Mouse (Mus musculus): ENCODE data around the gene Cc2d1a. TPM values are rescaled to one million over a fixed set of nuclear protein-coding genes. Genes with fewer than 3 reads are reported as not detected.
A peak's percentile ranks its signal among the peaks of the same experiment; 100 is the strongest.

Cc2d1a gene
- polyA plus RNA-seq, 1 experiment, result 18.5 TPM

- no peak for DNase-seq (ENCODE audit: low spot score)
Observed at GRCm38 (mm10) chr8:84177405-84177804, 29.7 kb upstream of the Cc2d1a start.

- DNase-seq (ENCODE audit: low spot score), result no peak
Observed at GRCm38 (mm10) chr8:84176560-84176959, 28.8 kb upstream of the Cc2d1a start.

GRCm38 (mm10) chr8:84173861-84174260 lies 26.1 kb upstream of the Cc2d1a start:
- DNase-seq (ENCODE audit: low spot score), result no peak

- DNase-seq (ENCODE audit: low spot score), result no peak
Observed at GRCm38 (mm10) chr8:84170096-84170495, 22.4 kb upstream of the Cc2d1a start.

GRCm38 (mm10) chr8:84167696-84168095 lies 20.0 kb upstream of the Cc2d1a start:
- DNase-seq (ENCODE audit: low spot score), result no peak

GRCm38 (mm10) chr8:84157620-84158019 lies 9.9 kb upstream of the Cc2d1a start:
- DNase-seq (ENCODE audit: low spot score), result no peak

- no peak for DNase-seq (ENCODE audit: low spot score)
Observed at GRCm38 (mm10) chr8:84149181-84149580, 1.4 kb upstream of the Cc2d1a start.

- no peak for DNase-seq (ENCODE audit: low spot score)
Observed at GRCm38 (mm10) chr8:84148531-84148850, 755 bp upstream of the Cc2d1a start.

- DNase-seq (ENCODE audit: low spot score), result peak; percentile 43
Observed at GRCm38 (mm10) chr8:84147324-84147766, 391 bp downstream of the Cc2d1a start.

- no peak for DNase-seq (ENCODE audit: low spot score)
Observed at GRCm38 (mm10) chr8:84144636-84145245, 3.0 kb downstream of the Cc2d1a start.

- DNase-seq (ENCODE audit: low spot score), result no peak
Observed at GRCm38 (mm10) chr8:84140838-84141237, 6.9 kb downstream of the Cc2d1a start.

GRCm38 (mm10) chr8:84137848-84138247 lies 9.9 kb downstream of the Cc2d1a start:
- DNase-seq (ENCODE audit: low spot score), result no peak

GRCm38 (mm10) chr8:84132225-84132624 lies 15.5 kb downstream of the Cc2d1a start:
- DNase-seq (ENCODE audit: low spot score), result no peak

- DNase-seq (ENCODE audit: low spot score), result no peak
Observed at GRCm38 (mm10) chr8:84130806-84131205, 16.9 kb downstream of the Cc2d1a start.

GRCm38 (mm10) chr8:84128277-84128676 lies 19.5 kb downstream of the Cc2d1a start:
- no peak for DNase-seq (ENCODE audit: low spot score)

- DNase-seq (ENCODE audit: low spot score), result no peak
Observed at GRCm38 (mm10) chr8:84127202-84127901, 20.4 kb downstream of the Cc2d1a start.

- no peak for DNase-seq (ENCODE audit: low spot score)
Observed at GRCm38 (mm10) chr8:84126742-84127141, 21.0 kb downstream of the Cc2d1a start.

GRCm38 (mm10) chr8:84125656-84126055 lies 22.1 kb downstream of the Cc2d1a start, which contains the start of gene Podnl1:
Gene Podnl1, plus strand, starts transcription at chr8:84125989.
- no peak for DNase-seq (ENCODE audit: low spot score)

GRCm38 (mm10) chr8:84122151-84122550 lies 25.6 kb downstream of the Cc2d1a start:
- DNase-seq (ENCODE audit: low spot score), result no peak

GRCm38 (mm10) chr8:84115646-84116045 lies 32.1 kb downstream of the Cc2d1a start:
- no peak for DNase-seq (ENCODE audit: low spot score)

GRCm38 (mm10) chr8:84106216-84107040 lies 41.3 kb downstream of the Cc2d1a start:
- no peak for DNase-seq (ENCODE audit: low spot score)

GRCm38 (mm10) chr8:84105676-84106075 lies 42.1 kb downstream of the Cc2d1a start:
- DNase-seq (ENCODE audit: low spot score), result no peak
